Mouse (Mus musculus): Measurements from ENCODE around the gene Shc1.

Gene Shc1

GRCm38 (mm10) chr3:89390699-89391662, 27.3 kb upstream of the Shc1 start:
- peak; percentile 62 for DNase-seq

GRCm38 (mm10) chr3:89391663-89392511, 26.4 kb upstream of the Shc1 start:
- DNase-seq = no peak

GRCm38 (mm10) chr3:89392871-89393311, 25.4 kb upstream of the Shc1 start:
- DNase-seq = no peak

GRCm38 (mm10) chr3:89393605-89394004, 24.6 kb upstream of the Shc1 start:
- DNase-seq = peak; percentile 73

GRCm38 (mm10) chr3:89394006-89394893, 24.0 kb upstream of the Shc1 start, which contains the start of gene Zbtb7b:
Gene Zbtb7b, minus strand, starts transcription at chr3:89394776.
- DNase-seq = no peak

GRCm38 (mm10) chr3:89394894-89395256, 23.4 kb upstream of the Shc1 start:
- DNase-seq = no peak

GRCm38 (mm10) chr3:89395419-89395805, 22.8 kb upstream of the Shc1 start:
- no peak for DNase-seq

- peak; percentile 88 for DNase-seq
Measured at GRCm38 (mm10) chr3:89395806-89396653, 22.2 kb upstream of the Shc1 start.

GRCm38 (mm10) chr3:89396654-89397005, 21.6 kb upstream of the Shc1 start:
- DNase-seq = no peak

- DNase-seq = no peak
Measured at GRCm38 (mm10) chr3:89401329-89401728, 16.9 kb upstream of the Shc1 start.

GRCm38 (mm10) chr3:89402693-89403092, 15.6 kb upstream of the Shc1 start, which contains the start of gene Lenep:
Gene Lenep, minus strand, starts transcription at chr3:89402793.
- no peak for DNase-seq

- DNase-seq = no peak
Measured at GRCm38 (mm10) chr3:89406887-89407286, 11.4 kb upstream of the Shc1 start.

GRCm38 (mm10) chr3:89408448-89408847, 9.8 kb upstream of the Shc1 start:
- DNase-seq = no peak

GRCm38 (mm10) chr3:89409701-89410100, 8.5 kb upstream of the Shc1 start:
- DNase-seq = no peak

- DNase-seq = no peak
Measured at GRCm38 (mm10) chr3:89410864-89411263, 7.4 kb upstream of the Shc1 start.

- DNase-seq = peak; percentile 98
Measured at GRCm38 (mm10) chr3:89411490-89412393, 6.5 kb upstream of the Shc1 start, which contains the start of gene Flad1. Gene Flad1, minus strand, starts transcription at chr3:89411870.

- DNase-seq = no peak
Measured at GRCm38 (mm10) chr3:89416158-89416557, 2.1 kb upstream of the Shc1 start.

- DNase-seq = no peak
Measured at GRCm38 (mm10) chr3:89417131-89417530, 1.1 kb upstream of the Shc1 start.

GRCm38 (mm10) chr3:89417840-89418169, 438 bp upstream of the Shc1 start:
- no peak for DNase-seq

GRCm38 (mm10) chr3:89418861-89419250, 613 bp downstream of the Shc1 start:
- no peak for DNase-seq

GRCm38 (mm10) chr3:89419571-89419970, 1.3 kb downstream of the Shc1 start:
- DNase-seq = no peak
